Mouse (Mus musculus) ES-Bruce4 (cell line): ENCODE measurements around the gene Fgfbp3.

ENCODE experiments used
- CTCF ChIP-seq: IDR thresholded peaks from one replicate; pipeline ENCODE4 v1.8.1; 2011; ENCODE audit warnings: low read depth, low read length
- EP300 ChIP-seq: IDR thresholded peaks from 2 replicates; pipeline ENCODE4 v1.6.1; 2011; ENCODE audit warnings: low read depth, low read length; ENCODE audit not compliant: insufficient read depth
- POLR2A ChIP-seq: IDR thresholded peaks from one replicate; pipeline ENCODE4 v1.8.1; 2011; ENCODE audit warnings: low read length; ENCODE audit not compliant: insufficient read depth

- TF ChIP-seq POLR2A = no peak
- no peak for TF ChIP-seq EP300
- TF ChIP-seq CTCF = no peak
Measured at GRCm38 (mm10) chr19:36896791-36897569, 22.4 kb downstream of the Fgfbp3 start.
